Mouse (Mus musculus): Measurements from ENCODE around the gene Tes. TPM values are rescaled to one million over a fixed set of nuclear protein-coding genes. Genes with fewer than 3 reads are reported as not detected.

The Tes gene
- total RNA-seq, 2 experiments from 2014 or later: 2.7 to 2.8 TPM

DNA sequence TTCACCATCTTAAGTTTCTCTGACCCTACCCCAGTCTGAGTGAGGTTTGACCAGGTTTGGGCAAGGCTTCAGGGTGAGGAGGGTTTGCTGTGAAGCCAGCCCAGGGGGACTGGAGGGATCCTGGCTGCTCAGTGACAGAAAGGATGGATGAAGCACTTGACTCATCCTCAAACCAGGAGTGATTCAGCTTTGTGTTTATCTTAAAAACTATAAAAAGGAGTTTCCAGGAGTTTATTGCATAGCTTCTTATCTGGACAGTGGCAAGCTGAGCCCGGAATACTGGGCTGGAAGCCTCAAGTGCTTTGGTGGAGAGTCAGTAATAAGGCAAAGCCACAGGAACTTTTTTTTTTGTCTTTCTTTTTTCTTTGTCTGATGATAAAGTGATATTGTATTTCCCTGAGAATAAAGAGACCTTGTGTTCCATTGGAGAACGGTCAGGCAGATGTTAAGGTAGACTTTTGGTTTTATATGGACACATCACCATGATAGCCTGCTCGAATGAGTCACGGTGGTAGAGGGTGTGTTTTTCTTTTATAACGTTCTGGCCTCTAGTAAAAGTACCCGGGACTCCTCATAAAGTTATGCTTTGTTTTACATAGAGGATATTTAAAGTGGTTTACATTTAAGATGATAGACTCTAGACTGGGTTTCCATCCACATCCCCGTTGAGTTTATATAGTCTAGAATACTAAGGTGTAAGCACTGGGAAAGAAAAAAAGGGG is 8.0 kb downstream of the Tes start:
- intact Hi-C loops (cut with DNase I; ENCODE audit: low total_unique reads): no loop called here
- no peak for DNase-seq

GRCm38 (mm10) chr6:17077270-17077669 is 12.3 kb downstream of the Tes start:
- DNase-seq: no peak
- intact Hi-C loops (cut with DNase I; ENCODE audit: low total_unique reads): no loop called here

DNA sequence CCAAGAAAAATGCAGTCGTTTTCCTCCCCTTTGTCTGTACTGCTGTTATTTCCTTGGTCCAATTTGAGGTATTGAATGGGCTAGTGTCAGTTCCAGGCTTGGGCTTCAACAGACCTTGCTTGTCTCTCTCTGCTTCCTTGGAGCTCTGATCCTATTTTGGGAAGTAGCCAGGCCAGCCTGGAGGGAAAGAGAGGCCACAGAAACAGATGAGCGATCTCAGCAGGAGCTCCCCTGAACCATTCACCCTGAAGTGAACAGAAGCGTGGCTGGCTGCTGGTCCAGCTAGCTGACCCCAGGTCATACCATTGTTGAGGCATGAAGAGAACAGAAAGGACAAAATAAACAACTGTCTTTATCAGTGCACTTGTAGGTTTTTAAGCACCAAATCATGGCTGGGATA is 12.8 kb downstream of the Tes start:
- DNase-seq: no peak
- intact Hi-C loops (cut with DNase I; ENCODE audit: low total_unique reads): no loop called here

GRCm38 (mm10) chr6:17079304-17079703 is 14.4 kb downstream of the Tes start:
- intact Hi-C loops (cut with DNase I; ENCODE audit: low total_unique reads): no loop called here
- DNase-seq: no peak

DNA sequence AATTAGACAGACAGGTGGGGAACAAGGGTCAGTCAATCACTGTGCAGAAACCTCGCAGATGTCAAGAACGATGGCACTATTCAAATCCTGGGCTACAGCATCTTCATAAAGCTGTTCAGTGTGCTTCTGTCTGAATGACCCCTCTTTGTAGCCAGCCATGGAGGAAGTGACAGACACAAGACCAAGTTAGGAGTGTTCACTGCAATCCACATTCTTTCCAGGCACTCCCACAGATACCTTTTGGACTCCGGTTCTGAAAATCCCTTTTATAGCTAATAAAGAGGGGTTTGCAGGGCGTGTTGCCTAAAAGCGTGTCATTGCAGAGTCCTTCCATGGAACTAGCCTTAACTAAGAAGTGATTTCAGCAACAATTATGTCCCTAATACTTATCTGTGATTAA is 14.9 kb downstream of the Tes start:
- intact Hi-C loops (cut with DNase I; ENCODE audit: low total_unique reads): no loop called here
- no peak for DNase-seq

GRCm38 (mm10) chr6:17082238-17082637 is 17.3 kb downstream of the Tes start:
- intact Hi-C loops (cut with DNase I; ENCODE audit: low total_unique reads): no loop called here
- DNase-seq: no peak

- intact Hi-C loops (cut with DNase I; ENCODE audit: low total_unique reads): no loop called here
- no peak for DNase-seq
Observed at GRCm38 (mm10) chr6:17082800-17083199, 17.9 kb downstream of the Tes start.

DNA sequence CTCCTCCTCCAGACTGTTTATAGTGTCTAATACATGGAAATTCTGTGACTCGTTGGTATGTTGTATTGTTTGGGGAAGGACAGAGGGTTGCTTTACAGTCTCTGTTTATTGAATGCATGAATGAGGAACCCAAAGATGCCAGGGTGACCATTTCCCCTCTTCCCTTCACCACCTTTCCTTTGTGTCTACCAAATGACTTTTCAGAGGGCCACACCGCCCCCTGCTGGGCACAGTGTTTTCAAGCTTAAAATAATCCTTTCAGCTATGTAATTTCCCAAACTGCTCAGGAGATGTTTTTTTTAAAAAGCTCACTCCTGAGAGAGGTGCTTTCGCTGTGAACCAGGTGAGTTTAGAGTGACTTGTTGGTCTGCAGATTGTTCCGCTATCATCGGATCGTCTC is 22.5 kb downstream of the Tes start:
- DNase-seq: peak; percentile 70
- intact Hi-C loops (cut with DNase I; ENCODE audit: low total_unique reads): loop anchor here (5.0 kb wide), 1 partner anchor 60 kb away; no protein-coding TSS in a partner anchor

GRCm38 (mm10) chr6:17097301-17097700 is 32.4 kb downstream of the Tes start:
- no peak for DNase-seq
- intact Hi-C loops (cut with DNase I; ENCODE audit: low total_unique reads): no loop called here

GRCm38 (mm10) chr6:17098559-17098958 is 33.6 kb downstream of the Tes start:
- intact Hi-C loops (cut with DNase I; ENCODE audit: low total_unique reads): no loop called here
- no peak for DNase-seq

DNA sequence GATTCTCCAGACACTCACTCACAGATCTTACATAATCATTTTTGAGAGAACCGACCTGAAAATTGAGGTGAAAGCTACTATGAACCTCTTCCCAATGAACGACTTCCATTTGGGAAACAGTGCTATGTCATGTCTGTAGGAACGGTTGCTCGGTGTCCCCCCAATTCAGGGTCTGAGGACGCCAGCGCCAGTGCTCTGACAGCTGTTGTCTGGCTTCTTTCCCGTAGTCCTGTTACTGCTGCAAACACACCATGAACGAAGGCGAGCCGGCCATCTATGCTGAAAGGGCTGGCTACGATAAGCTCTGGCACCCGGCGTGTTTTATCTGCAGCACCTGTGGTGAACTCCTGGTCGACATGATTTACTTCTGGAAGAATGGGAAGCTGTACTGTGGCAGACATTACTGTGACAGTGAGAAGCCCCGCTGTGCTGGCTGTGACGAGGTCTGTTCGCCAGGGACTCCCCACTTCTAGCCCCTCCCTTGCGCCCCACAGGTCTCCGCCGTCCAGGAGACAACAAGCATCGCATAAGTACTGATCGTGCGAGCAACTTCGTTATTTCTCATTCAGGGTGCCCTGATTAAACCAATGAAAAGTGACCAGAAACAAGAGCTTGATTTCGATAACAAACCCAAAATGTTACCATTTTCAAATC is 34.7 kb downstream of the Tes start:
- intact Hi-C loops (cut with DNase I; ENCODE audit: low total_unique reads): loop anchor here (10.0 kb wide), 1 partner anchor 205 kb away; the partner anchor contains the start of gene Cav1
- DNase-seq: no peak

DNA sequence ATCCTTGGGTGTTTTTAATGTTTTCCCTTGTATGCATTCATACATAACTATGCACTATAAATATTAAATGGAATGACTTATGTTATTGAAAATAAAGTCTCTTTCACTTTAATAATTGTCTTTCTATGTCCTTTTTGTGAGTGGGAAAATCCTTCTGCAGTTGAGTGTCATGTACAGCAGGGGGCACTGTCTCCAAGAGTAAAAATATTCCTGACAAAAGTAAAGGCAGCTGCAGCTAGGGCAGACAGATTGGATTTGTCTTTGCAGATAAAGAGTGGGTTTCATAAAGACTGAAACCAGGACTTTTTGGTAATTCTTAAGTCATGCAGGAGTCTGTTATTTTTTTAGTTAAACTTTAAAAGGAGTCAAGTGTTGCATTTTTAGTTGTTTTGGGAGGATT is 40.8 kb downstream of the Tes start:
- DNase-seq: peak; percentile 18
- intact Hi-C loops (cut with DNase I; ENCODE audit: low total_unique reads): loop anchor here (2.0 to 10.0 kb wide), 3 partner anchors 199 to 487 kb away; partner anchors contain the start of gene Cav1

GRCm38 (mm10) chr6:17106493-17106892 is 41.5 kb downstream of the Tes start:
- no peak for DNase-seq
- intact Hi-C loops (cut with DNase I; ENCODE audit: low total_unique reads): loop anchor here (5.0 to 10.0 kb wide), 2 partner anchors 198 to 486 kb away; partner anchors contain the start of gene Cav1

GRCm38 (mm10) chr6:17109204-17109603 is 44.3 kb downstream of the Tes start:
- intact Hi-C loops (cut with DNase I; ENCODE audit: low total_unique reads): loop anchor here (5.0 to 10.0 kb wide), 2 partner anchors 196 to 483 kb away; partner anchors contain the start of gene Cav1
- no peak for DNase-seq

DNA sequence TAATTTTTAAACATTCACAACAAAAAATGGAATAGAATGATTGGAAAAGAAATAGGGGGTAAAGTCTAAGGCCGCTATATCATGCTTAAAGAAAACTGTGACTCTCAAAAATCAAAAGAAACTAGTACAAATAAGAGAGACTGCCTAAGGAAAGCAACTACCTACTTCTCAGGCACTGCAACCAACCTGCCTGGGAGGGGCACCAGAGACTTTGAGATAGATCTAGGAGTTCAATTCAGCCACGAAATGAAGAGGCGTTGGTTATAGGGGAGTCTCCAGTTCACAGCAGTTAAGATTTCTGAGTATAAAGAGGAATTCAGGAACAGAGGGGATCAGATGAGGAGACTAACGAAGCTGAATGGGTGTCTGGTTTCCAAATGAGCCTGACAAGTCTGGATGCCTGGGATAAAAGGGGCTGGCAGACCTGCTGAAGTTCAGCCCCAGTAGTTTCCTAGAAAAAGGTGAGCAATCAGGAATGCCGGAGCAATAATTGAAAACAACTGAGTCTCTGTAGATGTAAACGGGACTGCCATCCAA is 45.7 kb downstream of the Tes start:
- intact Hi-C loops (cut with DNase I; ENCODE audit: low total_unique reads): loop anchor here (2.0 kb wide), 1 partner anchor 246 kb away; no protein-coding TSS in a partner anchor
- DNase-seq: no peak

DNA sequence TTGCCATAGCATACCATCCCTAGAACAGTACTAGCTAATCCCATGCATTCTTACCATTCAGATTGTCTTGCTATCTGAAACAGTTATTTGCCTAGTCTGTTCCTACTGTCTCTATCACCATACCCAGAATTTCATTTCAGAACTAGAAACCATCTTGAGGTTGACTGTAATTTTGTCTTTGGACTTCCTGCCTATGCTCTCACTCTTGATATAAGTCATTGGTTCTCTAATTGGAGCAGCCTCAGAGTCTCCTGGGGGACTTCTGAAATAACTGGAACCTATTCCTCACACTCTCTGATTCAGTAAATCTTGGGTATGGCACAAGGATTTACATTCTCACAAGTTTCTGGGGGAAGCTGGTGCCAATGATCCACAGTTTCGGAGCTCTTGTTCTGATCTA is 47.1 kb downstream of the Tes start:
- intact Hi-C loops (cut with DNase I; ENCODE audit: low total_unique reads): no loop called here
- DNase-seq: no peak

GRCm38 (mm10) chr6:17112990-17113389 is 48.0 kb downstream of the Tes start:
- intact Hi-C loops (cut with DNase I; ENCODE audit: low total_unique reads): no loop called here
- no peak for DNase-seq

DNA sequence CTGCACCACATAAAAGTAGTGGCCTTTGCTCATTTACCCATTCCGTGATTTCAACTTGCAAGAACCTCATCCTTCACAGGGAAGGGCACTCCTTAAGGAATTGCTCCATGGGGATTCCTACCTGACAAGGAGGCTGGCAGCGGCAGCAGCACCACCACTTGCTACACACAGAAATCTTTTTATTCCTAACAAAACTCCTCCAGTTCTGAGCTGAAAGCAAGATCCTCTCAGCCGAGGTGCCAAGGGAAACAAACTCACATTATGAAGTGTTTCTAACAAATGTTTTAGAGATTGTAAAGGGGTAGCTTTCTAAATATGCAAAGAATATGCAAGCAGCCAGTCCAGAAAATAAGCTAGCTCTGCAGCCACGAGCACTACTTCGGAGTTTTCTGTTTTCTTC is 49.6 kb downstream of the Tes start:
- DNase-seq: no peak
- intact Hi-C loops (cut with DNase I; ENCODE audit: low total_unique reads): no loop called here

DNA sequence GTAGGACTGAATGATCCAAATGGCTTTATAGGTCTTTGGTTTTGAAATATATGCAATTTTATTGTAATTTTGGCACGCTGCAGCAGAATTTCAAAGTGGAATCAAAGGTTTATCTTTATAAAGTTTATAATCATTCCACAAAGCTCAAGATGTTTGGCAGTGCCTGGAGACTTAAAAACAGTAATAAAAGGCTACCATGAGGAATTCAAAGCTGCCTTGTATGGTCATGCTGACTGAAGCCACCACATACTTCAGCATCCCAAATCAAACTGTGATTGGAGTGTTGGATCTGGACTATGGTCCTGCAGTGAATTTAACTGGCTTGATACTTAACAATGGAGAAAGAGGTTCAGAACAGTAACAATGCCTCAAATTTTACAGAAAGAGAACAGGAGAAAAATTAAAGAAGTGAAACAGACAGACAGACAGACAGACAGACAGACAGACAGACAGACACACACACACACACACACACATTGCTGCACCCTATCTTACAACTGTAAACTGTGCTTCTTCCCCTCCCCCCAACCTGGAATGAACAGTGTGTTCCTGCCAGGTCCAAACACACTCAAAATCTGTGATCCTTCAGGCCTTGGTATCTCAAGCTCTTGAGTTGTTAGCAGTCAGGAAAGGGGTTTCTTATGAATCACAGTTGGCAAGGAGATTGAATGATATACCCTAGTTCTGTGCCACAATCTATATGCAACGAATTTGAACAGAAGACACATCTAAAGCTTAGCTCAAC is 50.3 kb downstream of the Tes start:
- intact Hi-C loops (cut with DNase I; ENCODE audit: low total_unique reads): no loop called here
- no peak for DNase-seq

All from gastrocnemius, postnatal 14 days (tissue).